Mouse (Mus musculus) WW6 (cell line): ENCODE results near the gene Cbx2.

Source experiments
- DNase-seq: peaks from one replicate; pipeline ENCODE4 v3.0.0-alpha.2; 2013; ENCODE audit warnings: low read depth, low spot score

The Cbx2 gene

GRCm38 (mm10) chr11:119042466-119043272, 19.9 kb downstream of the Cbx2 start:
- no peak for DNase-seq

DNA sequence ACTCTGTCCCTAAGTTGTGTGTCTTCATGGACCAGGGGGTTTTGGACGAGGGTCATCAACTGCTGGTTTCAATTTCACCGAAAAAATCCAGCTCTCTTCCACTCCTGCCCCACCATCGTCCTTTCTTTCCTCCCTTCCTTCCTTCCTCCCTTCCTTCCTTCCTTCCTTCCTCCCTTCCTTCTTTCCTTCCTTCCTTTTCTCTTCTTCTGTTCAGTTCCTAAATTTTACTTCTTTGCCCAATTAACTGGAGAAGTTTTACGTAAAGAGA, 20.4 kb downstream of the Cbx2 start:
- DNase-seq = no peak

GRCm38 (mm10) chr11:119043761-119044550, 21.2 kb downstream of the Cbx2 start:
- no peak for DNase-seq

GRCm38 (mm10) chr11:119044551-119045337, 22.0 kb downstream of the Cbx2 start:
- DNase-seq = no peak

- no peak for DNase-seq
These were observed 24.0 kb downstream of the Cbx2 start for GRCm38 (mm10) chr11:119046601-119047245.

- no peak for DNase-seq
These were observed 24.7 kb downstream of the Cbx2 start for GRCm38 (mm10) chr11:119047261-119048132.

DNA sequence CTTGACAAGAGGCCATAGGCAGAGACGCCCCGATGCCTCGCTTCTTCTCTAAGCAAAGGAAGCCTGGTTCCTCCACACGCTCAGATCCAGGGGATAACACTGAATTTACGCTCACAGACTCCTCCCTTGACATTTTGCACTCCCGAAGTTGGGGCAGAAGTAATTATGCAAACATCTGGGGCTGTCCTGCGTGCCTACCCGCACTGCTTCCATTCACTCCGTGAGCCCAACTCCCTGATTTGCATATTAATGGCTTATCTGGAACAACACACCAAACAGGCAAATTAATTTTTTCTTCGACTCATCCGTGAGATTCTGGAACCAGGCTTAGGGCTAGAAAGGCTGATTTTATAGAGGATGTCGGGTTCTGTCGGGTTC, 25.4 kb downstream of the Cbx2 start:
- no peak for DNase-seq

DNA sequence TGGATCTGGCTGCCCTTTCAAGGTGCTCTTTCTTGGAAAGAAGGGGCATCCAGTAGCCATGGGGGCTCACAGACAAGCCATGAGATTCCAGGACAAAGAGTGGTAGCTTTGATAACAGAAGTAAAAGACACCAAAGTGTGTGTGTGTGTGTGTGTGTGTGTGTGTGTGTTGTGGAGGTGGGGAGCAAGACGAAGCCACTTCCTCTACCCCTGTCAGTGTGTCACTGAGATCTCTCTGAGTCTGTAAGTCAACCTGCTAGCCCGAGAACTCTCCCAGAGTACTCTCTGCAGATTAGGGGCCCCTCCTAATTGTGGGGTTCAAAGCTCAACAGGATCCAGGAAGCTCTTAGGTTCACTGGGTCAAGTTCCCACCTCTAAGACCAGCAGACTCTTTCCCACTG, 27.6 kb downstream of the Cbx2 start:
- DNase-seq = no peak

- DNase-seq = no peak
These were observed 28.7 kb downstream of the Cbx2 start for GRCm38 (mm10) chr11:119051426-119051825.

DNA sequence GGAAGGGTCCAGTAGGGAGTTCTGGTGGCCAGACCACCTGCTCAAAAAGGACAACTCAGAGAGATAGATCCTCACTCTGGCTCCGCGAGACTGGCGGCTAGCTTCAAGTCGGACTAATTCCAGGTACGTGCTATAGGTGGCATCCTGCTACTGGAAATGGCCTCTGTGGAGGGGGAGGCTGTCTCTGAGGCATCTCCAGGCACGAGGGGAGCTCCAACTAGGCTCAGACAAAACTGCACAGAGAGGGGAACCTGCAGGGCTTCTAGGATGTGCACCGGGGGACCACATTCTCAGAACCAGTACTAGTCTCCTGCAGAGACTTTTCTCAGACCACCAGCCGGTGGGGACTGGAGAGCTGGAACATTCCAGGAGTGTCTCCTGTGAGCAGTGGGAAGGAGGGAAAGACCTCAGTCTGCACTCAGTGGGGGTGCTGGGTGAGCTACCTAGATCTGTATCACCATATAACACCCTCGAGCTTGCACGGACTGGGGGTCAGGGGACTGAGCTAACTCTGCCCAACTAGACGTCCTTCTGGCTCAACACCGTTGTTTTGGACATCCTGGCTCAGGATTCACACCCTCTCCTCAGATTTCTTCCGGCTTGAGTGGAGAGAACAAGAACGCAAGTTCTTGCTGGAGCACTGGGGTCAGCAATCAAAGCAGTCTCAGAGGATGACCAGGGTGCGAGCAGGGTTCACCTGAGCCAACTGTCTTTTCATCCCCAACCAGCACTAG, 29.3 kb downstream of the Cbx2 start:
- DNase-seq = no peak

DNA sequence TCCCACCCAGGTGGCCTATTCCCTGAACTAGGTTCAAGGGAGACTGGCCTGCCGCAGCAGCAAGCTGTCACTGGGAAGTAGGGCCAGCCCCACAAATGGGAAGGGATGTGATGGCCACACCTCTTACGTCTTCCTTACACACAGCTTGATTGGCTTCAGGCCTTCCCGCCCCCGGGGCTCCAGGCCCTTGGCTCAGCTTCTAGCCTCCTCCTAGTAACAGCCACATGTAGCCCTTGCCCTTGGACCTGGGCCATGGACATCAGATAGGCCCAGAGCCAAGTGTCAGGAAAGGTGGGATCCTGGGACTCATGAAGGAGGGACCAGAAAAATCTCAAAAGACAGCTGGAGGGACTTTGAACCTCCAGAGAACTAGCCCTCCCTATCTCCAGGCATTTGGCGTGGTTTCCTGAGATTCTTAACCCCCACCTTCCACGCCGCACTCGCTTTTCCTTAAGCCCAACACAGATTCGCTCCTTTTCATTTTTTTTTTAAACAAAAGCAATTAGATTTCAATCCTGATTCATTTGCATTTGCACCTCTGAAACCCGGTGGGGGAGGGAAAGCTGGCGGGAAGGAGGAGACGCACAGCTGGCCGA, 30.0 kb downstream of the Cbx2 start:
- DNase-seq = no peak

DNA sequence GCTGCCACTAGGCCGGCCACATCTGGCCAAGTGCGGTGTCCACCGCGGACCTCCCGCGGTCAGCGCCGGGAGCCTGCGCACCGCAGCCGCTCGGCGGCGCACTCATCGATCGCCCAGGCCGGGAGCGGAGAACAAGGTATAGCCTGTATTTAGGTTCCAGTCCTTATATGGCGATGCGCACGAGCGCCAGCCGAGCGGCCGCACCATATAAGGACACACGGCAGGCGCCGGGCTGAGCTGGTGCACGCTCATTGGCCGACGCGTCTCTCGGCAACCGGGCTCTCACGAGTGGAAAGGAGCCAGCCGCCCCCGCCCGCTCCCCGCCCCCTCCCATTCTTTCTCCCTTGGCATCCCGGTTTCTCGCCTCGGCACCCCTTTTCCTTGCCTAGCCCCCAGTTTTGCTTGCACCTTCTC, 30.5 kb downstream of the Cbx2 start:
- no peak for DNase-seq

- DNase-seq = no peak
These were observed 31.1 kb downstream of the Cbx2 start for GRCm38 (mm10) chr11:119053738-119054350.

- DNase-seq = no peak
These were observed 31.9 kb downstream of the Cbx2 start for GRCm38 (mm10) chr11:119054351-119055345.

DNA sequence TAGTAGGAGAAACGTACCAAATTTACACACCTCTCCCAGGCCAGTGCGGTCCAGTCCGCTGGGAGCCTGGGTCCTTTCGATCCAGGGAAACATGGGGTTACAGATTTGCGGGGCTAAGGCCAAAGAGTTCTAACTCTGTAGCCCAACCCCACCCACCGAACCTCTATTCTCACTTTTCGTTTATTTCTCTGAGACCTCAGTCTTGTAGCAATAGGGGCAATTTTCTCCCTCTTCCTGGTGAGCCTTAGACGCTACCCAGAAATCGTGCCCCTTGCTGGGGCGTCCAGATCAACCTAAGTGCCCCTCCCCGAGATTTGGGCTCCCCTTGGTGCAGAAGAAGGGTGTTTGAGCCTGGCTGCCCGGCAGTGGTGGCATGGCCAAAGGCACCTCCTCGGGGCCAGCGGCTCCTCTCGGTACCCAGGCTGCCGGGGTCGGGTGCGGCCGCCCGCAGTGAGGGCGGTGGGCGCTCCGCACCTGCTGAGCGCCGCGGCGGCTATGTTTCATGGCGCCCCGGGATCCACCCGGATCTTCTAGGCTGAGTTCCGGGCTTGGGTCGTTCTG, 32.9 kb downstream of the Cbx2 start:
- no peak for DNase-seq

- DNase-seq = no peak
These were observed 33.8 kb downstream of the Cbx2 start for GRCm38 (mm10) chr11:119056301-119057211.

- DNase-seq = no peak
These were observed 34.5 kb downstream of the Cbx2 start for GRCm38 (mm10) chr11:119057291-119057690.
